Mouse (Mus musculus): ENCODE measurements around the gene Parp12.

Parp12 gene

DNA sequence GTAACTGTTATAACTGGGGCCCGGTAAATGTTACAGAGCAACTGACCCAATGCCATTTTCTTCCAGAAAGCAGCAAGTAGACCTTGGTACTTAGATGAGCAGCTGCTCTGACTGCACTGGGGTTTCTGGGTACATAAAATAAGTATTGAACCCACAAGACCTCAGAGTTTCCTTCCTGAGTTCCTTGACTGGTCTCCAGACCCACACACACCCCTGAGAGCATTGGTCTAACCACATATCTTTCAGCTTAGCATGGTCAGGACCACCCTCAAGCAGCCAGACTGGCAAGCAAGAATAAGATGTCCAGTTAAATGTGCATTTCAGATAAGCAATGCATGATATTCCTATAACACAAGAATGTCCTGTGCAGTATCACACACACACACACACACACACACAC, 61.0 kb downstream of the Parp12 start:
- no peak for DNase-seq

- no peak for DNase-seq
Observed at GRCm38 (mm10) chr6:39055831-39056261, 62.3 kb downstream of the Parp12 start.

GRCm38 (mm10) chr6:39054878-39055508, 63.2 kb downstream of the Parp12 start:
- DNase-seq = no peak

DNA sequence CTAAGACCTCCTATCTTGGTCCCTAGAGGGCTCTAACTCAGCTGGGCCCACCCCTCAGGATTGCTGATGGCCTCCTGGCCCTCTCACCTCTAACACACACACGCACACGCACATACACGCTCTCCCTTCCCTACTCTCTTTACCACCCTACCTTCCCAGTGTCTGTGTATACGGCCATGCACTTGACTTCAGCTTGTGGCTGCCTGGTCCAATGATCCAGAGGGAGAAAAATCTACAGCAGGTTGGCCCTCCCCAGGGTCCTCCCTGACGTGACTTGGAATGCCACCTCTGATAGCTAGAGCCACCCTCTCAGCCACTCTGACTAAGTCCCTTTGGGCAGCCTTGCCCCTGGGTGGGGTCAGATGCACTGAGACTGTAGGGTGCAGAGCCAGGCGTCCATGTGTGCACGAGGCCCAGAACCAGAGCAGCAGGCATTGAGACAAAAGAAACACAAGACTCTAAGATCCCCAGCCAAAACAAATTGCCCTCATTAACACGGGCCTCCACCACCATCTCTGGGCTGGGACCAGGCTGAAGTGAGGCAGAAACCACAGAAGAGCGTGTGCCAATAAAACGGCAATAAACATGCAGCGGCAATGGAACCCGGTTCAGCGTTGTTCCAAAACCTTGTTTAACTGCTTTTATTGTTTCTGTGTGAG, 63.8 kb downstream of the Parp12 start:
- DNase-seq = no peak

DNA sequence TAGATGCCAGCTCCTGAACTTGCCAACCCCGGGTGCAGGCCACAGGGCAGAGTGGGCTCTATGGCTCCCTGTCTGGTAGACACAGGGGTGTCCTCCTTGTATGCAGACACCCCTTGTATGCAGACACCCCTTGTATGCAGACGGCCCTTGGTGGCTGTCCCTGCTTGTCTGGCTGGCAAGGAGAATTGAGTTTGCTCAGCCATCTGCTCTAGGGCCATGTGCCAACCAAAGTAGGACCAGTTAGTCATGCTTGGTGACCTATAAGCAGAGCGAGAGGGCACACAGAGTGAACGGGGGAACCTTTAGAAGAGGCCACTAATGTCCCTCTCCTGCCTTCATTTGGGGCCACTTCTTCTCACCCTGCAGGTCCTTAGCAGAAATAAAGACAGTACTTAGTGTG, 65.5 kb downstream of the Parp12 start:
- no peak for DNase-seq

DNA sequence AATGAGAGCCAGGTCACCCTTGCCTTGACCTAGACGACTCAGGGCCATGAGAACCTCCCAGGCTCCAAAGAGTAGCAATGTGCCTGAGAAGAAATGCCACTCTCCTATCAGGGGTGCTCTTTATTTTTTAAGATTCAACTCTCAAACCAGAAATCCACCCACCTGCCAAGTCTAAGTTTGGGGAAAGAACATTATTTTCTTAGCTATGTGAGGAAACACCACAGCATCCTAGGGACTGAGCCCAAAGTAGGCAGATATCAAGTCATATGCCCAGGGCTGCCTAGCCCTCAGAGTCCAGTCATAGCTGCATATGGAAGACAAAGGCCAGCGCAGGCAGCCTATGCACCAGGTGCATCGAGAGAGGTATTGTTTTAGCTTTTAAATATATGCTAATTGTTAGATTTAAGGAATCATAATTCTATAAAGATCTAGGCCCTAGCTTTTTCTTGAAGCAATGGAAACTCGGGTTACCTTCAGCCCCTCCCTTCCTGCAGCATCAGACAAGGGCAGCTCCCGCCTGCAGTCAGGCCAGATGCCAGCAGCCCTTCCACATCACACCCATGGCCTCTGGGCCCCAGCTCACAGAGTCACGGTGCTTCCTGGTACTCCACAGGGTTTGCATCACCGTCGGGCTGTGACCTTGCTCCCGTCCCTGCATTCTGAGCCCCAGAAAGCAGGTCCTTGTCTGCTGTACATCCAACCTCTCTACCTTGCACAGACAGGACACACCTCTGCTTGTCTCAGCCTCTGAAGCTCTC, 66.2 kb downstream of the Parp12 start:
- no peak for DNase-seq

DNA sequence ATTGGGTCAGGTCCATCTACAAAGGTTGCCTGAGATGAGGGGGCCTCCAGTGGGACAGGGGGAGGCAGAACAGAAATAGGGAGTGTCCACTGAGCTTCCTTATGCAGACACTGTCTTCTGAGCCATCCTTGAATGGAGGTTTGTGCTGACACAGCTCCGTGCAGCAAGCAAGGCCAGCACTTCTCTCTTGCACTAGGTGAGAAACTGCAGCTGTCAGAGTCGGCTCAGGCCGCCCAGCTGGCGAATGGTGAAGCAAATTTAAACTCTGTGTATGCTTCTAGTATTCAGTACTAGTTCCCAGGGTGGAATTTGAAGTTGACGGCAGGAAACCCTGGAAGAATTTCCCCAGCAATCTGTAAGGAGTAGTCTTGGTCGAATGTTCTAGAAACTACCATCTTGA, 67.3 kb downstream of the Parp12 start:
- DNase-seq = no peak

- DNase-seq = no peak
Observed at GRCm38 (mm10) chr6:39049141-39049540, 69.0 kb downstream of the Parp12 start.

- DNase-seq = no peak
Observed at GRCm38 (mm10) chr6:39040451-39040850, 77.7 kb downstream of the Parp12 start.
